Mouse (Mus musculus): ENCODE data around the gene Gars.

GRCm38 (mm10) chr6:55010330-55011091 is 27.3 kb upstream of the Gars start:
- TF ChIP-seq POLR2A (IDR thresholded peaks at IDR 0.05; ENCODE audit: insufficient read depth, low read length): no peak
- TF ChIP-seq CTCF (IDR thresholded peaks at IDR 0.05; ENCODE audit: low read depth, low read length): no peak
- TF ChIP-seq EP300 (IDR thresholded peaks at IDR 0.05; ENCODE audit: insufficient read depth, low read depth, low read length): no peak
